In genomic region chr4:155222841-155223593, GRCm38 (mm10) we compare ENCODE assay signal across 8 mouse cellular contexts. TPM values are rescaled to one million over a fixed set of nuclear protein-coding genes. Genes with fewer than 3 reads are reported as not detected.
A peak's percentile ranks its signal among the peaks of the same experiment; 100 is the strongest.
DNase-seq lines count a peak whose midpoint lies in the region; ATAC-seq and TF ChIP-seq lines count a peak whose summit lies in the region.

No protein-coding gene starts in this region.

- H3K9me3 ChIP-seq in forebrain, embryonic 11.5 days (ENCODE audit: control insufficient read depth, low read length), result no peaks in the 10 kb centered on the region
- H3K9me3 ChIP-seq in heart, postnatal 0 days (replicated peaks; ENCODE audit: control insufficient read depth, low read length), result no peaks in the 10 kb centered on the region
- H3K9me3 ChIP-seq in liver, embryonic 16.5 days (replicated peaks; ENCODE audit: control insufficient read depth, low read length), result no peaks in the 10 kb centered on the region
- H3K9me3 ChIP-seq in neural tube, embryonic 13.5 days, result no peaks in the 10 kb centered on the region

- H3K9ac ChIP-seq in forebrain, embryonic 11.5 days (ENCODE audit: low read length), result peak overlapping the region; percentile 96
- H3K9ac ChIP-seq in heart, postnatal 0 days (replicated peaks; ENCODE audit: low read depth, low read length), result peak overlapping the region; percentile 83
- peak overlapping the region; percentile 78 for H3K9ac ChIP-seq in liver, embryonic 16.5 days (ENCODE audit: low read depth, low read length)
- H3K9ac ChIP-seq in neural tube, embryonic 13.5 days, result peak overlapping the region; percentile 98

- H3K27me3 ChIP-seq in forebrain, embryonic 11.5 days (ENCODE audit: control insufficient read depth, insufficient read depth, low read length), result no peaks in the 10 kb centered on the region
- no peaks in the 10 kb centered on the region for H3K27me3 ChIP-seq in heart, postnatal 0 days (ENCODE audit: control insufficient read depth, insufficient read depth, low read length)
- peaks cover 20% of the 10 kb centered on the region for H3K27me3 ChIP-seq in liver, embryonic 16.5 days (ENCODE audit: control insufficient read depth, insufficient read depth, low read depth, low read length)
- H3K27me3 ChIP-seq in neural tube, embryonic 13.5 days, result no peaks in the 10 kb centered on the region
- no peaks in the 10 kb centered on the region for H3K27me3 ChIP-seq in testis, adult 2 months (ENCODE audit: control insufficient read depth, insufficient read depth, low read length)

- H3K4me1 ChIP-seq in forebrain, embryonic 11.5 days (replicated peaks; ENCODE audit: control insufficient read depth, insufficient read depth, low read length), result peaks cover 32% of the 10 kb centered on the region
- peaks cover 29% of the 10 kb centered on the region for H3K4me1 ChIP-seq in heart, postnatal 0 days (ENCODE audit: control insufficient read depth, insufficient read depth)
- peaks cover 38% of the 10 kb centered on the region for H3K4me1 ChIP-seq in liver, embryonic 16.5 days (ENCODE audit: control insufficient read depth, low read depth, low read length)
- peaks cover 46% of the 10 kb centered on the region for H3K4me1 ChIP-seq in neural tube, embryonic 13.5 days (replicated peaks)
- peaks cover 21% of the 10 kb centered on the region for H3K4me1 ChIP-seq in testis, adult 2 months (ENCODE audit: control insufficient read depth, insufficient read depth, low read length)

- peak overlapping the region; percentile 88 for H3K27ac ChIP-seq in forebrain, embryonic 11.5 days (ENCODE audit: low read depth, low read length)
- H3K27ac ChIP-seq in heart, postnatal 0 days (ENCODE audit: low read depth), result peak overlapping the region; percentile 95
- H3K27ac ChIP-seq in liver, embryonic 16.5 days (ENCODE audit: low read length), result peak overlapping the region; percentile 83
- H3K27ac ChIP-seq in neural tube, embryonic 13.5 days (replicated peaks), result peak overlapping the region; percentile 97
- H3K27ac ChIP-seq in testis, adult 2 months (ENCODE audit: control insufficient read depth, insufficient read depth, low read depth, low read length), result peak overlapping the region; percentile 78

- ATAC-seq in forebrain, embryonic 11.5 days (replicated peaks; ENCODE audit: low FRiP score), result peak; percentile 100
- peak; percentile 98 for ATAC-seq in heart, postnatal 0 days (ENCODE audit: insufficient read depth, low read depth)
- ATAC-seq in liver, embryonic 16.5 days (ENCODE audit: low read depth), result peak; percentile 95
- peak; percentile 99 for ATAC-seq in neural tube, embryonic 13.5 days (ENCODE audit: low read depth)

- peak overlapping the region; percentile 99 for H3K4me2 ChIP-seq in forebrain, embryonic 11.5 days (ENCODE audit: low read depth, low read length, severe bottlenecking)
- H3K4me2 ChIP-seq in heart, postnatal 0 days (ENCODE audit: low read depth, low read length), result peak overlapping the region; percentile 91
- H3K4me2 ChIP-seq in liver, embryonic 16.5 days (ENCODE audit: low read depth, low read length), result peak overlapping the region; percentile 73
- H3K4me2 ChIP-seq in neural tube, embryonic 13.5 days, result peak overlapping the region; percentile 69

- peak; percentile 97 for DNase-seq in CD8-positive naive resting alpha-beta T cell, adult 2 months (ENCODE audit: low read depth in 2 of 2, low spot score in 2 of 2)
- peak; percentile 84 for DNase-seq in c-Kit-positive CD71-negative TER-119-negative erythroid progenitor cells, embryonic 14.5 days (ENCODE audit: low read depth)
- peak; percentile 100 for DNase-seq in forebrain, embryonic 11.5 days (ENCODE audit: low spot score)
- DNase-seq in heart, postnatal 0 days (ENCODE audit: low spot score), result peak; percentile 94
- DNase-seq in kidney, postnatal 4 days, result peak; percentile 100

- 0 out of 2 replicates have a peak, but pooled peaks have one; percentile 2 for TF ChIP-seq CTCF in heart, postnatal 0 days (IDR thresholded peaks at IDR 0.05; ENCODE audit: low read depth)
- no peak for TF ChIP-seq CTCF in testis, adult 2 months (IDR thresholded peaks at IDR 0.05; ENCODE audit: control insufficient read depth, insufficient read depth, insufficient replicate concordance, low read depth, low read length)

- under 1% methylated on average over 77 of the region's 116 CpGs for WGBS in forebrain, embryonic 11.5 days
- under 1% methylated on average over 52 of the region's 116 CpGs for WGBS in heart, postnatal 0 days
- 0% methylated on average over 96 of the region's 116 CpGs for WGBS in liver, embryonic 16.5 days (ENCODE audit: insufficient replicate concordance)
- under 1% methylated on average over 69 of the region's 116 CpGs for WGBS in neural tube, embryonic 13.5 days

- peak overlapping the region; percentile 96 for H3K4me3 ChIP-seq in forebrain, embryonic 11.5 days (ENCODE audit: low read depth, low read length)
- peak overlapping the region; percentile 36 for H3K4me3 ChIP-seq in heart, postnatal 0 days (ENCODE audit: low read depth, low read length)
- peak overlapping the region; percentile 68 for H3K4me3 ChIP-seq in liver, embryonic 16.5 days (ENCODE audit: low read depth, low read length)
- H3K4me3 ChIP-seq in neural tube, embryonic 13.5 days, result peak overlapping the region; percentile 84
- peak overlapping the region; percentile 68 for H3K4me3 ChIP-seq in testis, adult 2 months (ENCODE audit: control insufficient read depth, low read depth, low read length)

- no peaks in the 10 kb centered on the region for H3K36me3 ChIP-seq in forebrain, embryonic 11.5 days (ENCODE audit: control insufficient read depth, insufficient read depth, low read length)
- H3K36me3 ChIP-seq in heart, postnatal 0 days (replicated peaks; ENCODE audit: control insufficient read depth, insufficient read depth, low read length), result no peaks in the 10 kb centered on the region
- no peaks in the 10 kb centered on the region for H3K36me3 ChIP-seq in liver, embryonic 16.5 days (ENCODE audit: control insufficient read depth, insufficient read depth)
- no peaks in the 10 kb centered on the region for H3K36me3 ChIP-seq in neural tube, embryonic 13.5 days
- no peaks in the 10 kb centered on the region for H3K36me3 ChIP-seq in testis, adult 2 months (ENCODE audit: control insufficient read depth, insufficient read depth, low read length)

- peak; percentile 70; the same call in 1 of the 2 replicates for TF ChIP-seq EP300 in heart, postnatal 0 days (IDR thresholded peaks at IDR 0.05; ENCODE audit: low read depth)

- 0 out of 2 replicates have a peak, but pooled peaks have one; percentile 28 for TF ChIP-seq POLR2A in testis, adult 2 months (IDR thresholded peaks at IDR 0.05; ENCODE audit: control insufficient read depth, low read depth, low read length)

RNA-seq across cellular contexts. Expression of gene Ski, which starts 0.6 kb away (rescaled TPM):
- 14.1 and 14.7 TPM in 2 replicates for polyA plus RNA-seq in forebrain, embryonic 11.5 days (2014; fragmentation: Nextera tagmentation; extraction: Ambion mirVana)
- total RNA-seq in heart, postnatal 0 days (2014; rRNA removed; ENCODE audit: low replicate concordance), result 53.2 and 60.6 TPM in 2 replicates
- polyA plus RNA-seq in heart, postnatal 0 days (2015; fragmentation: Nextera tagmentation; extraction: Ambion mirVana), result 7.7 and 9.3 TPM in 2 replicates
- 2.4 and 2.5 TPM in 2 replicates for polyA plus RNA-seq in liver, embryonic 16.5 days (2015; fragmentation: Nextera tagmentation; extraction: Ambion mirVana)
- polyA plus RNA-seq in neural tube, embryonic 13.5 days (2015; fragmentation: Nextera tagmentation; extraction: Ambion mirVana), result 11.3 and 12.2 TPM in 2 replicates
- 5.0 and 6.4 TPM in 2 replicates for polyA plus RNA-seq in testis, adult 2 months (2012; rRNA removed)

RNA-seq across cellular contexts. Expression of gene Faap20, which starts 26.6 kb away (rescaled TPM):
- polyA plus RNA-seq in forebrain, embryonic 11.5 days (2014; fragmentation: Nextera tagmentation; extraction: Ambion mirVana), result 105 and 107 TPM in 2 replicates
- 45.8 and 69.2 TPM in 2 replicates for total RNA-seq in heart, postnatal 0 days (2014; rRNA removed; ENCODE audit: low replicate concordance)
- 48.1 and 51.0 TPM in 2 replicates for polyA plus RNA-seq in heart, postnatal 0 days (2015; fragmentation: Nextera tagmentation; extraction: Ambion mirVana)
- polyA plus RNA-seq in liver, embryonic 16.5 days (2015; fragmentation: Nextera tagmentation; extraction: Ambion mirVana), result 17.1 and 18.6 TPM in 2 replicates
- 76.3 and 84.2 TPM in 2 replicates for polyA plus RNA-seq in neural tube, embryonic 13.5 days (2015; fragmentation: Nextera tagmentation; extraction: Ambion mirVana)
- 12.4 and 12.7 TPM in 2 replicates for polyA plus RNA-seq in testis, adult 2 months (2012; rRNA removed)

Comparison
In these comparisons a context has a peak if more than half of its experiments do, and no peak if none do; other contexts are left out.
1. Peak in every context shown above with its lines: DNase-seq, ATAC-seq, H3K4me3 ChIP-seq and H3K27ac ChIP-seq.
2. H3K4me3 ChIP-seq: peak in every context shown above with its lines; median percentile 96 in forebrain, embryonic 11.5 days; 84 in neural tube, embryonic 13.5 days; 68 in liver, embryonic 16.5 days; 68 in testis, adult 2 months; 36 in heart, postnatal 0 days.